Mouse (Mus musculus): ENCODE measurements around the gene Alox5. TPM values are rescaled to one million over a fixed set of nuclear protein-coding genes. Genes with fewer than 3 reads are reported as not detected.

Gene Alox5
- polyA plus RNA-seq, 1 experiment from 2014 or later, result 1.6 TPM

GRCm38 (mm10) chr6:116397621-116398020 lies 63.4 kb downstream of the Alox5 start:
- Histone ChIP-seq H3K36me3 (peaks cover 15% of the 10 kb centered on the region), H3K27ac (peak overlapping the region; percentile 85), H3K9me3 (no peaks in the 10 kb centered on the region), H3K4me3 (no peak overlapping the region), H3K4me1 (replicated peaks) (peaks cover 32% of the 10 kb centered on the region), H3K27me3 (ENCODE audit: insufficient read depth, poor library complexity, severe bottlenecking) (no peaks in the 10 kb centered on the region)
- 27% methylated on average over 6 of the region's 6 CpGs for WGBS
- peak; percentile 51 for DNase-seq (ENCODE audit: low spot score)

GRCm38 (mm10) chr6:116394916-116395648 lies 65.9 kb downstream of the Alox5 start:
- DNase-seq (ENCODE audit: low spot score), result no peak
- Histone ChIP-seq H3K4me3 (no peak overlapping the region), H3K27ac (no peak overlapping the region), H3K4me1 (replicated peaks) (peaks cover 28% of the 10 kb centered on the region), H3K27me3 (ENCODE audit: insufficient read depth, poor library complexity, severe bottlenecking) (no peaks in the 10 kb centered on the region), H3K9me3 (no peaks in the 10 kb centered on the region), H3K36me3 (no peaks in the 10 kb centered on the region)
- 95% methylated on average over 2 of the region's 2 CpGs for WGBS

- no peaks in the 10 kb centered on the region for H3K9me3 ChIP-seq
- H3K4me3 ChIP-seq, result no peak overlapping the region
- H3K4me1 ChIP-seq (replicated peaks), result peaks cover 17% of the 10 kb centered on the region
- H3K36me3 ChIP-seq, result no peaks in the 10 kb centered on the region
- no peak for DNase-seq (ENCODE audit: low spot score)
- no peak overlapping the region for H3K27ac ChIP-seq
- H3K27me3 ChIP-seq (ENCODE audit: insufficient read depth, poor library complexity, severe bottlenecking), result no peaks in the 10 kb centered on the region
Measured at GRCm38 (mm10) chr6:116389481-116389880, 71.5 kb downstream of the Alox5 start.

- WGBS, result 96% methylated on average over 1 of the region's 1 CpGs
- Histone ChIP-seq H3K4me1 (replicated peaks) (peaks cover 22% of the 10 kb centered on the region), H3K36me3 (no peaks in the 10 kb centered on the region), H3K27ac (no peak overlapping the region), H3K27me3 (ENCODE audit: insufficient read depth, poor library complexity, severe bottlenecking) (no peaks in the 10 kb centered on the region), H3K9me3 (no peaks in the 10 kb centered on the region), H3K4me3 (no peak overlapping the region)
- no peak for DNase-seq (ENCODE audit: low spot score)
Measured at GRCm38 (mm10) chr6:116388068-116388467, 72.9 kb downstream of the Alox5 start.

GRCm38 (mm10) chr6:116386506-116386905 lies 74.5 kb downstream of the Alox5 start:
- no peak overlapping the region for H3K27ac ChIP-seq
- no peaks in the 10 kb centered on the region for H3K27me3 ChIP-seq (ENCODE audit: insufficient read depth, poor library complexity, severe bottlenecking)
- no peaks in the 10 kb centered on the region for H3K36me3 ChIP-seq
- DNase-seq (ENCODE audit: low spot score), result no peak
- no peaks in the 10 kb centered on the region for H3K9me3 ChIP-seq
- peaks cover 22% of the 10 kb centered on the region for H3K4me1 ChIP-seq (replicated peaks)
- 52% methylated on average over 3 of the region's 3 CpGs for WGBS
- no peak overlapping the region for H3K4me3 ChIP-seq

GRCm38 (mm10) chr6:116386045-116386415 lies 74.9 kb downstream of the Alox5 start:
- DNase-seq (ENCODE audit: low spot score), result no peak
- no peaks in the 10 kb centered on the region for H3K9me3 ChIP-seq
- H3K36me3 ChIP-seq, result no peaks in the 10 kb centered on the region
- H3K4me1 ChIP-seq (replicated peaks), result peaks cover 22% of the 10 kb centered on the region
- peak overlapping the region; percentile 69; the same call in 1 of the 2 replicates for H3K27ac ChIP-seq
- no peaks in the 10 kb centered on the region for H3K27me3 ChIP-seq (ENCODE audit: insufficient read depth, poor library complexity, severe bottlenecking)
- no peak overlapping the region for H3K4me3 ChIP-seq
- 35% methylated on average over 4 of the region's 4 CpGs for WGBS

- H3K27ac ChIP-seq, result peak overlapping the region; percentile 69; the same call in 1 of the 2 replicates
- WGBS, result 40% methylated on average over 5 of the region's 5 CpGs
- H3K4me1 ChIP-seq (replicated peaks), result peaks cover 22% of the 10 kb centered on the region
- DNase-seq (ENCODE audit: low spot score), result no peak
- no peaks in the 10 kb centered on the region for H3K27me3 ChIP-seq (ENCODE audit: insufficient read depth, poor library complexity, severe bottlenecking)
- no peaks in the 10 kb centered on the region for H3K9me3 ChIP-seq
- no peaks in the 10 kb centered on the region for H3K36me3 ChIP-seq
- no peak overlapping the region for H3K4me3 ChIP-seq
Measured at GRCm38 (mm10) chr6:116385194-116386044, 75.6 kb downstream of the Alox5 start.

- Histone ChIP-seq H3K4me3 (no peak overlapping the region), H3K4me1 (replicated peaks) (peaks cover 22% of the 10 kb centered on the region), H3K27ac (no peak overlapping the region), H3K27me3 (ENCODE audit: insufficient read depth, poor library complexity, severe bottlenecking) (no peaks in the 10 kb centered on the region), H3K9me3 (no peaks in the 10 kb centered on the region), H3K36me3 (no peaks in the 10 kb centered on the region)
- DNase-seq (ENCODE audit: low spot score), result no peak
- 92% methylated on average over 10 of the region's 10 CpGs for WGBS
Measured at GRCm38 (mm10) chr6:116383582-116383981, 77.4 kb downstream of the Alox5 start.

- Histone ChIP-seq H3K9me3 (no peaks in the 10 kb centered on the region), H3K4me1 (replicated peaks) (peaks cover 20% of the 10 kb centered on the region), H3K36me3 (peaks cover 15% of the 10 kb centered on the region), H3K27me3 (ENCODE audit: insufficient read depth, poor library complexity, severe bottlenecking) (no peaks in the 10 kb centered on the region), H3K27ac (no peak overlapping the region), H3K4me3 (no peak overlapping the region)
- 72% methylated on average over 2 of the region's 2 CpGs for WGBS
- no peak for DNase-seq (ENCODE audit: low spot score)
Measured at GRCm38 (mm10) chr6:116381605-116382004, 79.4 kb downstream of the Alox5 start.

GRCm38 (mm10) chr6:116380157-116380556 lies 80.8 kb downstream of the Alox5 start:
- Histone ChIP-seq H3K4me3 (no peak overlapping the region), H3K4me1 (replicated peaks) (peaks cover 6% of the 10 kb centered on the region), H3K36me3 (peaks cover 16% of the 10 kb centered on the region), H3K27me3 (ENCODE audit: insufficient read depth, poor library complexity, severe bottlenecking) (no peaks in the 10 kb centered on the region), H3K27ac (no peak overlapping the region), H3K9me3 (no peaks in the 10 kb centered on the region)
- WGBS, result 73% methylated on average over 3 of the region's 3 CpGs
- no peak for DNase-seq (ENCODE audit: low spot score)

GRCm38 (mm10) chr6:116378892-116379291 lies 82.1 kb downstream of the Alox5 start:
- H3K36me3 ChIP-seq, result peaks cover 16% of the 10 kb centered on the region
- H3K9me3 ChIP-seq, result no peaks in the 10 kb centered on the region
- 93% methylated on average over 7 of the region's 7 CpGs for WGBS
- H3K4me3 ChIP-seq, result no peak overlapping the region
- 0 out of 2 replicates have a peak, but pooled peaks cover 4% of the 10 kb centered on the region for H3K4me1 ChIP-seq (replicated peaks)
- H3K27ac ChIP-seq, result no peak overlapping the region
- no peak for DNase-seq (ENCODE audit: low spot score)
- no peaks in the 10 kb centered on the region for H3K27me3 ChIP-seq (ENCODE audit: insufficient read depth, poor library complexity, severe bottlenecking)

GRCm38 (mm10) chr6:116374618-116375017 lies 86.4 kb downstream of the Alox5 start:
- Histone ChIP-seq H3K9me3 (no peaks in the 10 kb centered on the region), H3K4me3 (no peak overlapping the region), H3K27ac (no peak overlapping the region), H3K36me3 (peaks cover 16% of the 10 kb centered on the region), H3K4me1 (replicated peaks) (0 out of 2 replicates have a peak, but pooled peaks cover 3% of the 10 kb centered on the region), H3K27me3 (ENCODE audit: insufficient read depth, poor library complexity, severe bottlenecking) (no peaks in the 10 kb centered on the region)
- DNase-seq (ENCODE audit: low spot score), result no peak

- Histone ChIP-seq H3K27me3 (ENCODE audit: insufficient read depth, poor library complexity, severe bottlenecking) (no peaks in the 10 kb centered on the region), H3K36me3 (peaks cover 16% of the 10 kb centered on the region), H3K27ac (no peak overlapping the region), H3K9me3 (no peaks in the 10 kb centered on the region), H3K4me3 (no peak overlapping the region), H3K4me1 (replicated peaks) (0 out of 2 replicates have a peak, but pooled peaks cover 3% of the 10 kb centered on the region)
- 91% methylated on average over 1 of the region's 1 CpGs for whole genome bisulfite sequencing
- no peak for DNase-seq (ENCODE audit: low spot score)
Measured at GRCm38 (mm10) chr6:116374136-116374535, 86.8 kb downstream of the Alox5 start.

Measured in hindbrain, embryonic 10.5 days (tissue).